Mouse (Mus musculus) granulocyte monocyte progenitor cell, adult 5-6 weeks (primary cell): ENCODE results near the gene Npas3. TPM values are rescaled to one million over a fixed set of nuclear protein-coding genes. Genes with fewer than 3 reads are reported as not detected.
"Not testable (repeated sequence)": the region's sequence is repeated elsewhere in the genome, so short reads cannot be mapped to it uniquely, and the experiment has no call there.

ENCODE experiments used
- ATAC-seq: replicated peaks from 2 replicates; pipeline ENCODE4 v1.8.0; 2016; ENCODE audit warnings: mild to moderate bottlenecking, moderate TSS enrichment, inconsistent platforms; ENCODE audit not compliant: poor library complexity, severe bottlenecking
- total RNA-seq, 2 experiments: library from RNA; stranded (forward) in 1 of 2; stranded (reverse) in 1 of 2; fragments of 200-712, 200-1000 nt in 1 of 2; fragments of >200 nt in 1 of 2; fragmentation: Nextera tagmentation in 1 of 2; gene quantifications; 2 replicates each; pipeline ENCODE4 v1.2.3; 2014 to 2017

Npas3 gene
- total RNA-seq (2014; fragmentation: Nextera tagmentation) (not detected in 2 replicates), total RNA-seq (2017) (0.04 and 14.0 TPM in 2 replicates)

DNA sequence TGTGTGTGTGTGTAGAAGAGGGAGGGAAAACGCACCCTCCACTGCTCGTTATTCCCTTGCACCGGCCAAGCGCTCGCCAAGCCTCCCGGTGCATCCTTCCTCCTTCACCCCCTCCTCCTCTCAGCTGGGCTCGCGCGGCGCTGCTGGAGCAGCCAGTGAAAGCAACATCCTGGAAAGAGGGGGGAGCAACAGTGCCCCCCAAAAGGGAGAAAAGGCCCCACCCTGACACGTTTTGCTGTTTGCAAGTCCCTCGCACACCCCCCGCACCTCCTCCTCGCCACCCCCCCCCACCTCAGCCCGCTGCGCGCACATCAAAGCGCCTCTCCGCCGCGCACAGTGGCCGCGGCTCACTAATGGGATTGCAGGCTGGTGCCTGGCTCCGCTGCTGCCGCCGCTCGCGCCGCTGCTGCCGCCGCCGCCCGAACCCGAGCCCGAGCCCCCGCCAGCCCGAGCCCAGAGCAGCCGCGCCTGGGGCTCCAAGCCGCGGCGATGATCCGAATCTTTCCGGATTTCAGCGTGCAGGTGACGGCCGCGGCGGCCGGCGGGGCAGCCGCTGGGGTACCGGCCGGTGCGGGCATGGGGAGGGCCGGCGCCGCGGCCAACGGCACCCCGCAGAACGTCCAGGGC, at the start of gene Npas3:
Npas3 (plus strand) TSS at position 577 of the 627 bp plus-strand sequence.
- ATAC-seq, result no peak

DNA sequence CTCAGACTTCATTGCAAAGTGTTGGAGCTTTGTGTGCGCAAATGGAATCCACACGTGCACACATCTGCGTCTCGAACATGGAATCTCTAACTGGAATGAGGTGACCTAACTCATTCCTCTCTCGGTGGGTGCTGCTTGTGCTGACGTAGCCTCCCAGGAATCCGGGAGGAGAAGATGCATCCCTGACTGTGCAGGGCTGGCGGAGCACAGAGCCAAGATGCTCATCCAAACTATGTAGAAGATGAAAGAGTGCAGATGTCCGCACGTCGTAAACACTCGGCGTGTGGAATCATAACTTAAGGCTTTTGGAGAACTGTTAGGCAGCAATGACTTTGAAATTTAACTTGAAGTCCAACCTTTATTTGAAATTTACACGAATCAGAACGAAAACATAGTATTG, 31.3 kb upstream of the Npas3 start:
- no peak for ATAC-seq

DNA sequence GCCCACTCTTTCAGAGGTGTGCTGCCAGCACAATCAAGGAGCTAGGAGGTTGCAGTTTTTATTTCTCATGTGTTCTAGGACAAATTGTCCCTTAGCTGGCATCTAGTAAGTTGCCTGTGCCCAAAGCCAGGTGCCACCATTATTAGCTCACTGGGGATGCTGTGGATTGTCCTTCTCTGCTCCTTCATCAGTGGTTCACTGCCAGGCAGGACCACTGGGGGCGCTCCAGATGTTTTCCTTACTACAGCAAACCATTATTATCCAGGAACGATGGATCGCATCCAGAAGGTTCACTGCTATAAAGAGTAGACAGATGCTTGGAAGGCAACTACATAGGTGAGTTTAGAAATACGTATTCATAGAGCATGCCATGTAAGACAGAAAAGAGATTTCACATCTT, 25.7 kb upstream of the Npas3 start:
- no peak for ATAC-seq

DNA sequence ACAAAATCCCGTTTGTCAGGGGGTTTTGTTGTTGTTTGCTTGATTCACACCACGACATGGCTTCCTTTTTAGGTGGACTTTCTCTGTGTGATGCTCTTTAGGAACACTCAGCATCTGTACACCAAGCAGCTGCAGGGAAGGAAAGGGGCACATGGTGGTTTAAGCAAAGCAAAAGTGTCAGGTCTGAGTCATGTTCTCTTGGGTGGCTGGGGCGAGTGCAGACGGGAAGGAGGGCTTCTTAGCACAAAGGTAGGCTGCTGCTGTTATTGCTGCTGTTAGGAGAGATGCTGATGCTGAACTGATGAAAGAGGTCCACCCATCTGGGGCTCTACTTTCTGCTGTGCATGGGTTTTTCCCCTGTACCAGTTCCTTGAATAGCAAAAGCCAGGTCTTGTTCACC, 21.1 kb upstream of the Npas3 start:
- ATAC-seq, result no peak

DNA sequence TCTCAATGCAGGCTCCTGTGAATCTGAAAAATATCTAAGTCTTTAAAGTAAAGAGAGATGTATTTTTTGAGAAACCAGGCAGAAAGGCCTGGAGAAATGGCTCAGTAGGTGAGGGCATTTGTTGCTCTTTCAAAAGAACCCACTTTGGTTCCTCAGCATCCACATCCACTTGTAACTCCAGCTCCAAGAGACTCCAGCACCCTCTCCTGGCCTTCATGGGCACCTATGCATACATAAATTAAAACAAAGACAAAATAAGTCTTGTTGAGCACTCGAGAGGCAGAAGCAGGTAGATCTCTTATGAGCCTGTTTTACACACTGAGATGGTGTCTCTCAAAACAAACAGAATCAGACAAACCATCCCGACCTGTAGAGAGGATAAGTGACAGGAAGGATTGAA, 19.1 kb upstream of the Npas3 start:
- no peak for ATAC-seq

DNA sequence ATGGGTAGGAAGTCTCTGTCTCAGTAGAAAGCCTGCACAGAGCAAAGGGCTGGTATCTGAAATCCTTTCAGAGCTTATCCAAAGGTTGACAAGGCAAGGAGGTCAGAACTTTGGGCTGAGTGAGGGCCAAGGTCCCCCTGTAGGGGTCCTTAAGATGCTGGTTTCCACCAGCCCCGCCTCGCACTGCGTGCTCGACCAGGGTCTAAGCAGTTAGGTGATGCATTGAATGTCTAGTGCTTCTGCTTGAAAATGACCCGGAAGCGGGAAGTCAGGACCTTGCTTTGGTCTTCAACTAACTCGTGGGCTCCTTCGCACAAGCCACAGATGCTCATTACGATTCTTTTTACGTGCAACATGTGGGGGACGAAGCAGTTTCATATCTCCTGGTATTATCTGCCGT, 2.3 kb upstream of the Npas3 start:
- ATAC-seq, result no peak

DNA sequence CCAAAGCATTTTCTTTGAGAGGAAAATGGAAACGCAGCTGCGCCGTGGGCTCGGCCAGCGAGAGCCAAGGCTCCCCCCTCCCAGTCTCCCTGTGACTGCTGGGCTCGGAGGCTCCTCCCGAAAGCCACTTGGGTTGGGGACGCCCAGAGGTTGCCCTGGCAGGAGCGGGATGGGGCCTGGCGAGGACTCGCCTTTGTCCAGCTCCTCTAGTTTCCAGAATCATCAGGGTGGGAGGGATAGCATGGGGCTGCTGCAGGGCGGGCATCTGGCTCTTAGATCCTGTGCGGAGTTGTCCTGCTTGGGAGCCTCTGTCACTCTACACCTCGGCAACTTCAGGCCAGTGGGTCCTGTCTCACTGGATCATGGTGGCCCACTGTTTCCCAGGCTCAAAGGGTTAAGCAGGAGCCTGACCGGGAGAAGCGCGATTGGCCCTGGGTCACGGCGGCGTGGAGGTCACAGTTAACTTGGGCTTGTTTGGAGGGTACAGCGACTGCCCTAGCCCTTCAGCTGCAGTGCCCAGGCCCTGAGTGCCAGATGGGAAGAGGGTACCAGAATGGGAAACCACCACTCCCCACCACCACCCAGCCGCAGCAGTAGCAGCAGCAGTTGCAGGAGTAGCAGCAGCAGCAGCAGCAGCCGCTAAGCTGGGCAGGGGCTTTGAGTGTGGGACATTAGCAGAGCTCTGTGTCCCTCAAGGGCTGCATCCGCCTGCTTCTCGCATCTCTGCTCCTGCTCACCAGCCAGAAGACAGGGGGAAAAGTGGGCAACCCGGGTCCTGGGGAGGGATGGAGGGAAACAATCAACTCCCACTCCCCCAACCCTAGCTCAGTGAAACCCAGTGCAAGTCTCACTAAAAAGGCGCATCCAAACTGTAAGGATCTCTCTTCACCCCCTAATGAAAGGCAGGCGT, 1.6 kb upstream of the Npas3 start:
- ATAC-seq, result peak; percentile 23

DNA sequence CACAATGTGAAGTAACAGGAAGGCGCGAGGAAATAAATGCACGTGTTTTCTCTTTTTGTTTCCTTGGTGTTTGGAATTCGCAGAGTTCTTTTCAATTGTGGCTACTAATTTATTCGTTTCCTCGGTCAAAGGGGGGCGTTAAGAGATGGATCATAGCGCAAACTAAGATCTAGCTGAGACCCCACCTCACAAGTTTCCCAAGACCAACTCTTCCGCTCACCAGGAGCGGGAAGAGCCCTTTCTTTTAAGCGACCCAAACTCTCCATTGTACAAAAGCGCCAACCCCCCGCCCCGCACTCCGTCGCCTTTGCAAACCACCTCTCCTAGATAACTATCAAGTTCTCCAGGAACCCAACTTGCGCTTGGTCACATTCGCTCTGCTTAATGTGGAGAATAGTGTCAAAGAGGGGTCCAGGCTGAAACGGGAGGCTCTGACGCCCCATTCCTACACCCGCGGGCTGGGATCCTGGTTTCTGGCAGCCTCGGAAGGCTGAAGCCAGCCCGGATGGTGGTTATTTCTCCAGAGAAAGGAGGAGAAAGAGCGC, 914 bp upstream of the Npas3 start:
- ATAC-seq, result no peak

DNA sequence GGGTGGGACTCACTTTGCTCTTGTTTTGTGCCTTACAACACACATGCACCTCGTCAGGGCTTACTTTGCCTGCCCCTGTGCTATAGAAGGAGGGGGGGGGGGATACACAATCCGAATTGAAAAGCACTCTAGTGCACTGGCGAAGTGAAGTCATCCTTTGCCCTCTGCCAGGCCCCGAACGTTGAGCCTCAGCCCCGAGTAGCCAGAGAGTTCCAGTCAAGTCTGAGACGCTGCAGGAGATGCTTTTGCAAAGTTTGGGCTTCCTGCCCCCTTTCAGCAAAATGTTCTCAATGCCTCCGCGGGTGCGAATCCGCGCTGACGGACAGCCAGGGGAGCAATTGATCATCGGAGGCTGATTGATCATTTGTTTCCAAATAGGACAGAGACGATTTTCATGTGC, 319 bp downstream of the Npas3 start:
- ATAC-seq, result no peak

DNA sequence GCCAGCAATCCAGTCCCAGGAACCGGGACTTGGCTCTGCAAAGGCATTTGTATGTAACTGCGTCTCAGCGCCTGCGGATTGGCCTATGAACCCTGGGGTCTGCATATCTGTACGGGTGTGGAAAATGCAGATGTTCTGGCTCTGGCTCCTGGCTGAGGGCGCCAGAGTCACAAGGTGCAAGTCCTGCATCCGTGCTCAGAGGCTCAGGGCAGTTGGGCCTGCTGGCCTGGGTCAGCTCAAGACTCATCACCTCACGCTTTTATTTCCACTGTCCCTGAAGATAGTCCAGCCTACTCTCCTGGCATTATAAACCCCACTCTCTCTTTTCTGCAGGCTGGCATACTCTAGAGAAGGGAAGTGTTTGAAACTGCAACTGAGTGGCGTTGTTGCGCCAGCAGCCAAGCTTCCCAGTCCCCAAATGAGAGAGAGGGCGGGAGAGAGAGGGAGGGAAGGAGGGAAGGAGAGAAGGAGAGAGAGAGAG, 3.3 kb downstream of the Npas3 start:
- peak; percentile 29; the same call in 1 of the 2 replicates for ATAC-seq

DNA sequence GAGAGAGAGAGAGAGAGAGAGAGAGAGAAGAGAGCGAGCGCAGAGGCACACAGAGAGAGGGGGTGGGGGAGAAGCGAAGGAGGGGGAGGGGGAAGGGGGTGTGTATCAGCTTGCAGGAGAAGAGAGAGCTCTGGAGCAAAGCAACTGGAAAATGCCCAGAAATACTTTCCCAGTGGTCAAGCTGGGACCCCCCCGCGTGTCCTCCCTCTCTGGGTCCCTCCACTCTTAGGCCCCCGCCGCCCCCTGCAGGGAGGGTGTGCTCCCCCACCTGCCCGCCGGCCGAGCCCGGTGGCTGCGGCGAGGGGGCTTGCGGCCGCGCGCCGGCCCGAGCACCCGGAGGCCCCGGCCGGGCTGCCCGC, 3.7 kb downstream of the Npas3 start:
- ATAC-seq, result no peak

DNA sequence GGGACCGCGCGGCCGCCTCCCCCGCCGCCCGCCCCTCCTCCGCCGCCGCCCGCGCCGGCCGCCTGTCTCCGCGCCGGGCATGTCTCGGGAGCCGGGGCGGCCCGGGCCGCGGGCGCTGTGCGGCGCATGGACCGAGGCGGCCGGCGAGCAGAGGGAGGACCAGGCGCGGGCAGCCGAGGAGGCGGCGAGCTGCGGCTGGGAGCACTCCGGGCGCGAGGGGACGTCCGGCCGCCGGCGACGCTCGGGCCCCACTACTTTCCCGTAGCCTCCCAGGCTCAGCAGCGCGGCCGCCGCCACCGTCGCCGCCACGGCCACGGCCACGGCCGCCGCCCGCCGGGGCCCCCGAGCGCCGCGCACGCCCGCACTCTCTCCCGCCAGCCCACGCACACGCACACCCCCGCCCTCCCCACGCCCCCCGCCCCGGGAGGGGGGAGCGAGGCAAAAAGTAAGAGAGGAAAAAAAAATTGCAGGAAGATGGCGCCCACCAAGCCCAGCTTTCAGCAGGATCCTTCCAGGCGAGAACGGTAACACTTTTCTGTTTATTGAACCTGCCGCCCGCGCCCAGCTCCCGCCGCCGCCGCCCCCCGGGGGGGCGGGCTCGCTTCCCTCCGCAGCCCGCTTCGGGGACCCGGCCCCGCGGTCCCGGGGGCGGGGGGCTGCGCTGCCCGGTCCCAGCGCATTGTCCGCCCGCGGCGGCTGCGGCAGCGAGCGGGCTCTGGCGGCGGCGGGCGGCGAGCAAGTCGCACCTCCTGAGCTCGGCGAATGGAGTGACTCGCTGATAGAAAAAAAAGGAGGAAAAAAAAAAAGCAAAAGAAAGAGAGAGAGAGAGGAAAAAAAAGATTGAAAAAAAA, 4.3 kb downstream of the Npas3 start:
- ATAC-seq, result peak; percentile 36; the same call in 1 of the 2 replicates

DNA sequence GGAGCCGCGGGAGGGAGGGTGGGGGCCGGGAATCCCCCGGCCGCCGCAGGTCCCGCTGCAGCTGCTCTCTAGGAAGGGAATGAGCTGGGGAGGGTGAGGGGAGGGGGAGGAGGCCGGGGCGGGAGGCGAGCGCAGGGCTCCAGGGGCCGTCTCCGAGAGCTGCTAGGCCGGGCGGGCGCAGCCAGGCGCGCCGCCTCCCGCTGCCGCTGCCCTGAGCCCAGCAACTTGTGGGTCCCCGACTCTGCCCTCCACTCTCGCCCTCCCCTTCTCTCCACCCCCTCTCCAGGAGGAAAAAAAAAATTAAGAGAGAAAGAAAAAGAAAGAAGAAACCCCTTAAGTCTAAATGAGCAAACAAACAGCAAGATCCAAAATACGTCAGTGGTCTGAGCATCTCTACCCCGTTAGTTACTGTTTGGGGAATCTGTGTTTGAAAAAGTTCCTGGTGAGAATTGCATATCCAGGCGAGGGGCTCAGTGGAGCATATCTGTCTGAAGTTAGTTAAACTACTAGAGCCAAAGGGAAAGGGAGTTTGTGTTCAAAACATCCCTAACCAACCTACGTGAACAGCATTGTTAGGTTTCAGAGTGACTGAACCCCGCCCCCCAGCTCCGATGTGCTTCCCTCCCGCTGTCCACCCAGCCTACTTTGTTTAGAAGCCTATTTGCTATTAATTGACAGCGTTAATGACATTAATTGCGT, 5.1 kb downstream of the Npas3 start:
- no peak for ATAC-seq

DNA sequence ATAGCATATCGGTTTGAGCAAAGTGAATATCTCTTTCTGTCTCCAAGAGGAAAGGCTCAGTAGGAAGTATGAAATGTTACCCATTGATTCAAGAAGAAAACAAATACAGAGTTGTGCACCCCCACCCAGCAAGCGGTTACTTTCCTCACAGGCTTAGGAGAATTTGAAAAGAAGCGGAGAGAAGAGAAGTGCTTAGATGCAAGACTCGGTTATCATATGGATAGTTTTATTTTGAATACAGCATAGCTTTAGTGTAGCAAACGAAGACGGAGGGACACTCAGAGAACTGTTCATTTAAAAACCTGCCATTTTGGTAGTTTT, 5.6 kb downstream of the Npas3 start:
- no peak for ATAC-seq

DNA sequence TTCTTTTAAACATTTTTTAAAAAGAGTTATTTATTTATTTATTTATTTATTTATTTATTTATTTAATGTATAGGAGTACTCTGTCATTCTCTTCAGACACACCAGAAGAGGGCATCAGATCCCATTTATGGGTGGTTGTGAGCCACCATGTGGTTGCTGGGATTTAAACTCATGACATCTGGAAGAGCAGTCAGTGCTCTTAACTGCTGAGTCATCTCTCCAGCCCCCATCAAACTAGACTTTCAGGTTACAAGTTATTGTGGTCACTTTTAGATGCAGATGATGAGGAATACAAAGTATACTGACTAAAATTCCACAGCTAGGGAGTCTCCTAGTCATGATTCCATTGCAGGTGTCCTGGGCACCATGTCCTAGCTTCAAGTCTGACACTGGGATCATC, 26.0 kb downstream of the Npas3 start:
- ATAC-seq, result not testable (repeated sequence)

DNA sequence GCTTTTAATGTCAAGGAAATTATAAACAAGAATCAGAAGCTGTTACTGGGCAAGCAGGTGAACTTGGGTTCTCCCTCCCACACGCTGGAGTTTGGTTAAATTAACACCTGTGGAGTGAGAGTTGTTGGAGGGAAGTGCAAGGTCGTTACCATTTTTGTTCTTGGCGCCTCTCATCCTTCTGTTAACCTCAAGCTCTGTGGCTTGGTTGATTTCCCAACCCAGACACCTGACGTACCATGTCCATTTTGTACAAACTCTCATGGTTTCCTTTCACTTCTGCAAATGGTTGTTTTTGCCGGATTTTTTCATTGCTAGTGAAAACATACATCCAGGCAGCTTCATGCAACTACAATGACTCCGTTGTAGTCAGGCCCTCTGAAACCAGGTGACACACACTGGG, 28.9 kb downstream of the Npas3 start:
- ATAC-seq, result peak; percentile 92

DNA sequence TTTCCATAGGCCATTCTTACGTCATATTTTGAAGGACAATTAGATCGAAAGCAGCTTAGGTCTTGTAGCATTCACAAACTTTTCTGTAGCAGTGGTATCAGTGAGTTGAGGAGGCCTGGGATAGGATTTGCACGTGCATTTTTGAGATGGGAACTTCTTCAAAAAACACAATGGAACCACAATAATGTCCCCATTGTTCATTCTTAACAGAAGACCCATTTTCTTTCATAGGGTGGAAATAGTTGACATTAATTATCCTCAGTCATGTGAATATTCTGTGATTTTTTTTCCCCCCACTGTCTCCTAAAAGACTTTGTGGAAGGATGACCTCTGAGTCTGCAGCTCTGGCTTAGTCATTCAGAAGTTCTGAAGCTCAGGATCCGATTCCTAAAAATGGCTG, 41.9 kb downstream of the Npas3 start:
- ATAC-seq, result no peak

DNA sequence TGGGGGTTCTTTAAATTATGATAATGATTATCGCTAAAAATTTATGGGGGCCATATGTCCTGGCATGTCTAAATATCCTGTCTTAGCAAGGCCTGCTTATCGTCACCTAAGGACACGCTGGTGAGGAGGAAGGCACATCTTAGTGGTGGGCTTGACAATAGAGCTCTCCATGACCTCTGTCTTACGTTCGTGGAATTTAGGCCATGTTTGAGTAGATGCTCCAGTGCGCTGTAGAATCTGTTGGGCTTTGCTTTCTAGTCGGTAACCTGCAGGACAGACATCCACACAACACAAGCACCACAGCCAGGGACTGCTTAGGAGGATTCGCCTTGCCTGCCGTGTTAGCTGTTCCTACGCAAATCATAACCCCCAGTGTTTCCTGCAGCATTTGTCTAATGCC, 42.4 kb downstream of the Npas3 start:
- ATAC-seq, result no peak

DNA sequence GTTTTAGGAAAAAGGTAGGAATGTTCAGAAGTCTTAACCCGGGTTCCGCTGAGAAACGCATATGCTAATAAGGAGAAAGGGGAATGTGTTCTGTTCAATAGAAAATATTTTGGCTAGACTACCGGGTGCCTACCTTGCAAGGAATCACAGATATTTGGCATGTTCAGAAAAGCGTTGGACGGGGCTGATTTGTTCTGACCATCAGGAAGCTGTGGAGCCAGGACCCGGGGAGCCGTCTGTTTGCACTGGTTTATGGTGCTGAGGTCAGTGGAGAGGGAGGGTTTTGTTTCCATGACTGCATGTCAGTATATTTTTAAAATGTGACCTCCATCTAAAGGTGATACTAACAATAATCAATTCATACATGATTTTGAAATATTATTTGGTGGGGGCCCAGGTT, 43.5 kb downstream of the Npas3 start:
- no peak for ATAC-seq
